ENCODE assay signal across 22 mouse cellular contexts in the genomic region with DNA sequence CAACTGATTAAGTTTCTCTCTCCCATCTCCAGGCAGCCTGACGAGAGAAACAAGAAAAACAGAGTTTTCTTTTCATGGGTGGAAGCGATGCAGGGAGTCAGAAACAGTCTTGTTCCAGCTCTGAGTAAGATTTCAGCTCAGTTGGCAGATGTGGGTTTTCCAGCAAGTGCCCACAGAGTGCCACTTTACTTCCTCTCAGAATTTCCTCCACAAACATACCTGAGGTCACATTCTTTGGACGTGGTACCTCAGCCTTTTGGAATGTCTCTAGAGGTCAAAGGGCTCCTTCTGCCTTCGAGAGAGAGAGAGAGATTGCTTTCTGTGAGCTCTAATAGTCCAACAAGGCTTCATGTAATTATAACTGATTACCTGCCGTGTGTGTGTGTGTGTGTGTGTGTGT.
DNase-seq lines count a peak whose midpoint lies in the region; ATAC-seq lines count a peak whose summit lies in the region.
"Had no signal": no experiment of that assay in that cellular context is flagged by ENCODE, and none has a peak within 500 bp of the region (broad histone marks: within the 10 kb centered on the region; RNA-seq: fewer than 3 reads in every experiment).

No protein-coding gene starts in this region.

- H3K9ac ChIP-seq in lung, embryonic 15.5 days, result no peak overlapping the region
- H3K9ac ChIP-seq: heart, embryonic 15.5 days; limb, embryonic 15.5 days; liver, embryonic 13.5 days; midbrain, embryonic 13.5 days; neural tube, embryonic 13.5 days had no signal

- peak overlapping the region; percentile 74 for H3K27ac ChIP-seq in lung, embryonic 15.5 days
- H3K27ac ChIP-seq: gastrocnemius, adult 2 months; heart, embryonic 15.5 days; hindbrain, postnatal 0 days; limb, embryonic 15.5 days; liver, embryonic 13.5 days; midbrain, embryonic 13.5 days; neural tube, embryonic 13.5 days had no signal

- no peaks in the 10 kb centered on the region for H3K27me3 ChIP-seq in lung, embryonic 15.5 days
- H3K27me3 ChIP-seq: heart, embryonic 15.5 days; limb, embryonic 15.5 days; liver, embryonic 13.5 days; neural tube, embryonic 13.5 days had no signal

- peak; percentile 16; the same call in 1 of the 2 replicates for ATAC-seq in lung, embryonic 15.5 days (ENCODE audit: borderline replicate concordance, extremely low read depth, low FRiP score, low TSS enrichment)
- ATAC-seq: forebrain, embryonic 14.5 days; hindbrain, postnatal 0 days; midbrain, embryonic 13.5 days had no signal

- no peaks in the 10 kb centered on the region for H3K36me3 ChIP-seq in lung, embryonic 15.5 days
- H3K36me3 ChIP-seq: heart, embryonic 15.5 days; limb, embryonic 15.5 days; liver, embryonic 13.5 days; midbrain, embryonic 13.5 days; neural tube, embryonic 13.5 days had no signal

- peak; percentile 33 for DNase-seq in embryo, embryonic 10 days (ENCODE audit: low spot score)
- DNase-seq in embryo, embryonic 10.5 days (ENCODE audit: low spot score), result no peak
- DNase-seq in lung, adult 18-20 months, result peak; percentile 67 to 79
- no peak for DNase-seq in lung, postnatal 14 days
- DNase-seq in lung, postnatal 36 days, result peak; percentile 73
- DNase-seq in c-Kit-positive CD71-positive TER-119-positive erythroid progenitor cells, embryonic 14.5 days (ENCODE audit: low spot score), result no peak
- no peak for DNase-seq in heart, adult 9 months (ENCODE audit: low spot score in 2 of 2)
- DNase-seq: adrenal gland, postnatal 25 days; cerebellum, adult 18-20 months; cerebellum, postnatal 10 days; gastrocnemius, adult 2 months; kidney, adult 11 months; kidney, postnatal 25 days; liver, embryonic 13.5 days had no signal

- no peak overlapping the region for H3K4me3 ChIP-seq in lung, embryonic 15.5 days
- H3K4me3 ChIP-seq: gastrocnemius, adult 2 months; heart, embryonic 15.5 days; limb, embryonic 15.5 days; liver, embryonic 13.5 days; megakaryocyte, embryonic 14.5 days; midbrain, embryonic 13.5 days; neural tube, embryonic 13.5 days had no signal

- peaks cover 49% of the 10 kb centered on the region for H3K4me1 ChIP-seq in lung, embryonic 15.5 days
- H3K4me1 ChIP-seq: midbrain, embryonic 13.5 days; neural tube, embryonic 13.5 days had no signal

- no peaks in the 10 kb centered on the region for H3K9me3 ChIP-seq in lung, embryonic 15.5 days
- H3K9me3 ChIP-seq: heart, embryonic 15.5 days; limb, embryonic 15.5 days; liver, embryonic 13.5 days; megakaryocyte, embryonic 14.5 days; midbrain, embryonic 13.5 days; neural tube, embryonic 13.5 days had no signal

- 49% methylated on average over 5 of the region's 5 CpGs for WGBS in lung, embryonic 15.5 days

- H3K4me2 ChIP-seq in lung, embryonic 15.5 days, result peak overlapping the region; percentile 16; the same call in 1 of the 2 replicates
- H3K4me2 ChIP-seq: heart, embryonic 15.5 days; limb, embryonic 15.5 days; liver, embryonic 13.5 days; midbrain, embryonic 13.5 days; neural tube, embryonic 13.5 days had no signal

Comparison
In these comparisons a context has a peak if more than half of its experiments do, and no peak if none do; other contexts are left out.
1. DNase-seq: peak in embryo, embryonic 10 days (single experiment), lung, adult 18-20 months (2 of 2) and lung, postnatal 36 days (single experiment); none in embryo, embryonic 10.5 days (single experiment), lung, postnatal 14 days (single experiment), c-Kit-positive CD71-positive TER-119-positive erythroid progenitor cells, embryonic 14.5 days (single experiment) and heart, adult 9 months (0 of 2).